Mouse (Mus musculus) spleen, adult 2 months (tissue): ENCODE measurements at regions not wholly inside any gene's neighbourhood (a gene's known extent, or its start where the extent isn't known, plus 50 kb on each side); places are given as distances from the start of the nearest gene placed in this dataset.

Experiments used
- CTCF ChIP-seq: fragments of 200-500 bp; IDR thresholded peaks from 2 replicates; pipeline ENCODE4 v1.5.1; 2011; ENCODE audit warnings: mild to moderate bottlenecking, inconsistent platforms; ENCODE audit not compliant: insufficient read depth, insufficient read length, insufficient replicate concordance; ENCODE audit errors: extremely low read depth
- POLR2A ChIP-seq: fragments of 200-500 bp; IDR thresholded peaks from 2 replicates; pipeline ENCODE4 v1.6.1; 2011; ENCODE audit warnings: low read depth, low read length, inconsistent platforms

- no peak for TF ChIP-seq POLR2A
- no peak for TF ChIP-seq CTCF
Measured at GRCm38 (mm10) chr2:101015353-101015752, 609.2 kb upstream of the Rag2 start.
